Mouse (Mus musculus) heart, postnatal 10 days (tissue): Measurements from ENCODE around the gene Ptprk. TPM values are rescaled to one million over a fixed set of nuclear protein-coding genes. Genes with fewer than 3 reads are reported as not detected.

Experiments
- DNase-seq, 2 experiments: peaks; one replicate each; pipeline ENCODE4 v3.0.0; 2021
- intact Hi-C: fragments of 180-260 bp; cut with DNase I; formaldehyde crosslinking; loops from one replicate; pipeline ENCODE4 v1.15.1; 2025
- total RNA-seq, 2 experiments: library from RNA; stranded (reverse); gene quantifications; 2 replicates each; pipeline ENCODE4 v1.2.3; 2021

Ptprk gene
- total RNA-seq, 2 experiments from 2014 or later, result 45.4 to 50.1 TPM

DNA sequence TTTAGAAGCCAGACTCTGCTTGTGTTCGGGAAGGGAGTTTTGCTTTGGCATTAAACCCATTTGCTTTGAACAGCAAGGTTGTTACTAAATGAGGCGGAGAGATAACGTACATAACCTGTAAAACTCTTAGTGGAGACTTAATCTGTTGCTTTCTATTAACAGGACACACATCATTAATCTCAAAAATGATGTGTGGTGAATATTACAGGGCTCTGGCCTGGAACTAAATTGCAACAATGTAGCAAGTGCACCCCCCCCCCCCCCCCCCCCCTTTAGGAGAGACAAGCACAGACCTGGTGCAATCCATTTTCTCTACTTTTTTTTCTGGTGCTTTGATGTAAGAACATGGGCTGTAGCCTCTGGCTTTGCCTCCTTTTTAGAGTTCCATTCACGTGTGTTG is 195.7 kb downstream of the Ptprk start:
- intact Hi-C loops, result no loop called here

DNA sequence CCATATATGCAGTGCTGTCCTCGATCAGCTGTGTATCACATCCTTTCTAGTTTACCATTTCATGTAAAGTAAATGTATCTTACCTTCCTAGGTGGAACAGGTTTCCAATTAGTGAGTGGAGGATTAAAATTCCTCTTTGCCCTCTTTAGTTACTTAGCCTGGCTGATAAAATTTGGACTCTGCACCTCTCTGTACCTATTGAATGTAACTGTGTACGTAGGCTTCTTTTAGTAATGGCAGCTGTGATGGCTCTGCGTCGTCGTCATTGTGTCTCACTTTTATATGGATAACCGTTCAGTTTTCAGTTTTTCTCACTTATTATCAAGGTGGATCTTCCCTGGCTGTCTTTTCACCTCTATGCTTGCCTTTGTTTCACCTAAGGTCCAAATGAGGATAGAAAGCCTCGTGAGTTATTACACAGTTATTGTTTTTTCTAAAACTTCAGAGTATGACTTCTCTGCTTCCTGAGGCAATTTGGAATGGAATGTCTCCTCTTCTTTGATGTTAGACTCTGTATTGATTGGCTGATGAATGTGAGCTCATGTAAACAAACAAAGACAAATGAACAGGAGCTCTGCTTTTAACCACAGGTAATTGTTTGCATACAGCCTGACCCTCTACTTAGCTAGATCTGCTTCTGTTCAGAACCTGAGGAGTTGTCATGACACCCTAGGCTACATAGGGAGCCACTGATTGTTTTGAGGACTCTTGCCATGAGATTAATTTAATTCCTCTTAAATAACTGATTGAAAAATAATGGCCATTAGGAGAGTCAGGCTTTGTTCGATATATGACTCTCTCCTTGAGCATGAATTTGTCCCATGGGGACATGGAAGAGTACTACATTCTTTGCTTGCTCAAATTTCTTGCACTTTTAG is 197.3 kb downstream of the Ptprk start:
- intact Hi-C loops, result no loop called here
- DNase-seq, result no peak

More for the DNA sequence above, 195.7 kb downstream of the Ptprk start:
- no peak for DNase-seq

DNA sequence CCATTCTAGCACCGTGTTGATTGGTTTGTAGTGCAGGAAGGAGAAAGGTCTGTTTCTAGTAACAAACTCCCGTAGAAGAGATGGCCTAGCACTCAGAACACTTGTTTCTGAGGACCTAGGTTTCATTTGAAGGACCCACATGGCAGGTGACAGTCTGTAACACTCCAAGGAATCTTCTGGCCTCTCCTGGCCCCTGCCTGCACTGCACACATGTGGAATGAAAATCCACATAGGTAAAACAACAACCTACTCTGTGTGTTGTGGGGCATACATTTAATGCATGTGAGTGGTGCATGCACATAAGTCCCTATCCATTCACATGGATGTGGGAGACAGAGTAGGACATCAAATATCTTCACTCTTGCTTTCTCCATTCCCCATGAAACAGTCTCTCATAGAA is 204.1 kb downstream of the Ptprk start:
- intact Hi-C loops, result no loop called here
- no peak for DNase-seq

DNA sequence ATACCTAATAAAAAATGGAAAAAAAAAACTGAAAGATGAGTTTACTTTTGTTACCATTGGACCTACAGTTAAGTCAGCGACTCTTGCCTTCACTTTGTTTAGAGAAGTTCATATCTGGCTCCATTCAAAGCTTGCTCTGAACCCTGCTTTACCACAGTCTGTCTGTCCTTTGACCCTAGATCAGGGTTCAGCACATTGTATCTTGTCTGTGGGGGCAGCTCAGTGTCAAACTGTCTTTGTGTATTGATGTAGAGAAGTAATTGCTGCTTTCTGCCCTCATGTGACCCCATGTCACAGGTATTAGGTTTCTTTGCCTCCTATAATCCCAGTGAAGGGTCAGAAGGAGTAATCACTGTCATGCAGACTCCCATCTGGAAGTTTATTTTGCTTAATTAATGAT is 222.9 kb downstream of the Ptprk start:
- DNase-seq, result no peak
- intact Hi-C loops, result no loop called here

DNA sequence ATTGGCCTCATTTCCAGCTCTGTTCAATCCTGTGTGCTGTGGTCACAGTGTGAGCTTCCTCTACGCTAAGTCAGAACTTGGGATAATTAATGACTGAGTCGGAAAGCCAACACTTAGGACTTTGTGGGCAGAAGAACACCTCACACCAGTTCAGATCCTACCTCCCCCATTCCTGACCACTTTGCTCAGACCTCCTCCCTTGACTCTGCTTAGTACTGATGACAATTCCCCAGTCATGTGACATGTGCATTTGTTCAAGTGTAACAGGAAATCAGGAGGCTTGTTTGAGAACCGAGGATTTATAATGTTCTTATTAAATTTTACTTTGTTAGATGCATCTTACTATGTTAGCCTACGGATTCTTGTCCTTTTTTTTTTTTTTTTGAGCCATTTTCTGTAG is 224.6 kb downstream of the Ptprk start:
- DNase-seq, result no peak
- intact Hi-C loops, result no loop called here

DNA sequence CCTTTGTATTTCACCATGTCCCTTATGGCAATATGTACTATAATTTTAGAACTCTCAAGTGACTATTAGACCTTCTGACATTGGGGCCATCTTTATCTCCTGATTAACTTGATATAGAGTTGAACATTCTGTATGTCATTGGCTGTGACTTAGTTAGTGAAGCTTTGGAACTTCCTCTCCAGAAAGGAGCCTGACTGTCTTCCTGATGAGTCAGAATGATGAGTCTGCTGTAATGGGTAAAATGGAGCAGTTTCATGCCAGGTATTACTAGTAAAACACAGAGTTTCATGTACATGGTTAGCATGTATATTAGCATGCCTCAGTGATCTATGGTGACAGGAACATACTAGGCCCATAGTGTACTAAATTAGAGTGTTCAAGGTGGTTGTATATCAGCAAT is 229.2 kb downstream of the Ptprk start:
- intact Hi-C loops, result no loop called here
- DNase-seq, result no peak

DNA sequence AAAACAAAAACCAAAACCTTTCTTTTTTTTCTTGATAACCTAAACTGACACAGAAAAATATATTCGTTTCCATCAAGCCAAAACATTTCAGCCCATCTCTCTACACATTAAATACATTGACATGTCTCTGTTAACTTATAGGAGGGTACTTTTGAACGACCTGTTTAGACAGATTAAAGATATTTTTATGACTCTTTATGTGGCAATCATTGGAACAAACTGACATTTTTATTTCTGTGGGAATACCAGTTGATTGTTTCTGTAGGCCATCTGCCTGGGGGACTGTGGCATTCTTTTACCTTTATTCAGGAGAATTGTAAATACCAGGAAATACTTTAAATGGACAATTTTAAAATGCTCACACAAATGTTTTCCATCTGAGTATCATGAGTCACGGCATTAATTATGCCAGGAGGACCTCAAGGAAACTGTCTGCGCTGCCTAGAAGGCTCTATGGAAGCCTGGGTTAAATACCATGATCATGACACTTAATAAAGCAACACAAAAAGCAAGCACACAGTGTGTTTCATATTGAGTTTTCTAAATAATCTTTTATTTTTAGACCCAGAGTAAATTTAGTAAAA is 229.8 kb downstream of the Ptprk start:
- intact Hi-C loops, result no loop called here

DNA sequence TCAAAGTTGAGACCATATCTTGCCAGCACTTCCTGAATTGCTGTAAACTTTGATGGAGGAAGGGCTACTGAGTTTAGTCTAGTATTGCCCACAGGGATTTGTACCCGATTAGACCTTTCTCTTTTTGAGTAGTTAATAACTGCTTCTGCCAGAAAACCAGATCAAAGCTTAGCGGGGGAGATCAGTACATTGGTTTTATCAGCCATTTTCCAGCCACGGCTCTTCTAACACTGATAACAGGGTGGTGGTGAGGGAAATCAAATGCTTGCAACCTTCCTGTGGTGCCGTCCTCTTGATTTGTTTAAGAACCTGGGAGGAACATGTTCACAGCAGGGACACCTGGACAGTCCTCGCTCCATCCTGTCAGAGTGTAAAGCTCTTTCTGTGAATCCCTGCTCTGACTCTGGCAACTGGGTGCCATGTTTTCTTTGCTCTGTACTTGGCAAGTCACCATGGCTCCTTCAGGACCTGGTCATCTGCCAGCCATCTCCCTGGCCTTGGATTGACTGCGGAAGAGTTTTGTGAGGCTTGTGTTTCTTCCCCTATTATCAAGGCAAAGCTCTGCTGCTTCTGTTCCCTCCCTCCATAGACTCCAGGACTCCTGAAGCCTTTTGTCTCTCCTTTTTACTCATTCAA is 231.9 kb downstream of the Ptprk start:
- intact Hi-C loops, result no loop called here
- DNase-seq, result peak; percentile 4 to 8

More for the DNA sequence above, 229.8 kb downstream of the Ptprk start:
- no peak for DNase-seq

DNA sequence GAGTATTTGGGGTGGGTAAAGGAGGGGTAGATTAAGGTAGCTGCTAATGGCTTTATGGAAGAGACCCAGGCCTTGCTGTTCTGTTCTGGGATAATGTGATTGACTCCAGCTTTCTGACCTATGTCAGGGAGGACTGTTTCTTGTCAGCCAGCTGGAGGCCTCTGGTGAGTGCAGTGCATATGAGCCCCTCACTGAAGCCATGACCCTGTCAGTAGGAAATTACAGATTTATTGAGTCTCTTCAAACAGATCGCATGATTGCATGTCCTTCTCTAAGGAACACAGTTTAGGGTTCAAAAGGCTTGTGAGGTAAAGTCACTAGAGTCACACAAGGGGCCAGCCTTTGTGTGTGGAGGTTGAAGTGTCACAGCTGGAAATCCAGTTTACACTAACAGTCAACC is 236.7 kb downstream of the Ptprk start:
- intact Hi-C loops, result no loop called here
- DNase-seq, result no peak

DNA sequence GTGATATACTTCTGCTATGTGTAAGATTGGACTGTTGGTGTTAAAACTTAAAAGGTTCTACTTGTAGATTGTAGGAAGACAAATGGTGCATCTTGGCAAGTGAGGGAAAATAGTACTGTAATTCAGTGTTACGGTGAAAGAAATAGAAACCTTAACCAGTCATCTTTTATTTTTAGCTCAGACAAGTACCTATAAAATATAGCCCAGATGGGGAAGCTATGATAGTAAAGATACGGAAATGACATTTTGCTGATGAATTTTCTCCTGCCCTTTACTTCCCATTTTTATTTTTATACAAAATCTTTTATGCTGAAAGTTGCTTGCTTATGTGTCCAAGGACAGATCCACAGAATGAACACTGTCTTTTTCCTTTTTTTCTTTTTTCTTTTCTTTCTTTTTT is 248.4 kb downstream of the Ptprk start:
- DNase-seq, result no peak
- intact Hi-C loops, result no loop called here

DNA sequence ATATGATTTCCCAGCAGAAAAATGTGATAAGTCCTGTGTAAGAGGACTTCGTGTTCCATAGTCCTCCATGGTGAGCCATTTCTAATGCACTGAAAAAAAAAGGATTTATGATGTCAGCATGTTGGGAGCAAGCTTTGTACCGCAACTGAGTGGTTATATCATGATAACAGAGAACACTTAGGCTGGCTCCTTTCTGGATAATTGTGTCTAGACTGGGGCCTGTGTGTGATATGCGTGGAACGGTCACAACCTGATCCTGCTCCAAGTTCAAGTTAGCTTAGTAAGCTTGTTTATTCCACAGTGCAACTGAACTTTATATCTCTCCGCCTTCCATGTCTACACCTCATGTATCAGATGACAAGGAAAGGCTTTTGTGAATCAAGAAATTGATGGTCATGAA is 260.6 kb downstream of the Ptprk start:
- DNase-seq, result no peak
- intact Hi-C loops, result no loop called here

DNA sequence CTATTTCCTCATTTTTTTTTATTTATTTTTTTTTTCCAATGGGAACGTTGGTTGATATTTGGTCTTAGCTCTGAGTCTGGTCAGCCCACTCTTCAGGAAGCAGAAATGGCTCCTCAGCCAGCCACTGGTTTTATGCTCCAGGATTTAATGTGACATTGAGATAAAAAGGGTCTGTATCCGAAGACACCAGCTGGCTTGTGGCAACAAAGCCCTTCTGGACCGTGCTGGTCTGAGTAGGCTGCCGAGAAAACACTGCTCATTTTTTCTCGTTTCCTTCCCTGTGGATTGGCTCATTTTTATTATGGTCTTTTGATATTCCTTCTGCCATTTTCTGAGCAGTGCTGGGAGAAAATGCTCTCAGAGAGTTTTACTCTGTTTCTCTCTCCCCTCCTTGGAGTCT is 263.9 kb downstream of the Ptprk start:
- intact Hi-C loops, result no loop called here
- DNase-seq, result no peak

DNA sequence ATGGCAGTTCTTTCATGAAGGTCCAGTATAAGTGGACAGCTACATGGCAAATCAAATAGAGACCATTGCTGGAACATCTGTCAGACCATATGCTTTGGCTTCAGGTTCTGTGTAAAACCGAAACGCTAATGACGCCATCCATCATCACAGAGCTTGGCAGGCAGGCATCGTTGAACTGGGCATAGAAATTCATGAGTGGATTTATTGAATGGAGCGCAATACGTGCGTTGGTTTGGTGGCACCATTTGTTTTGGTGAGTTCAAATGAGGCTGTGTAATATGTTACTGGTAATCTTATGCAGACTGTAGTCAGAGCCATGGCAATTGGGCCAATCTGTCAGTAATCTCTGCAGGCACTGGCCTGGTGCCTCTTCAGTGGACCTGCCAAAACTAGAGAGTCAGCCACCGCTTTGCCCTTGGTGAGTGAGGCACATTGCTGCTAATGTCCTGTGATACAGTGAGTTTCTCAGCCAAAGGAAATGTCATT is 270.6 kb downstream of the Ptprk start:
- intact Hi-C loops, result no loop called here
- peak; percentile 63 to 72 for DNase-seq

DNA sequence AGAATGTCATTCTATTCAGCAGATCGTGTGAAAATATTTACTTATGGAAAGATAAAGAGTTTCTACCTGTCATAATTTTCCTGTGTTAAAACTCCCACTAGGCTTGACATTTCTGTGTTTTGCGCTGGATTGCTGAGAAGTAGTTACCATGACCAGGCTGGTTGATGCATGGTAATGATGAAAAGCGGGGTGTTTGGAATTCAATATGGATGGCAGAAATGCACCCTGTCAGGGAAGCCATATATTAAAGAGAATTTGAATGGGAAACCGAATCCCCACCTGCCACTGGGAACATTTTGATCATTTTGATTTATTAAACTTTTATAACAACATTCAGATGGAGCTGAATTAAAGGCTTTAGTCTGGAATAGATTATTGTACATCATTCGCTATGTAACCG is 290.7 kb downstream of the Ptprk start:
- DNase-seq, result no peak
- intact Hi-C loops, result no loop called here

DNA sequence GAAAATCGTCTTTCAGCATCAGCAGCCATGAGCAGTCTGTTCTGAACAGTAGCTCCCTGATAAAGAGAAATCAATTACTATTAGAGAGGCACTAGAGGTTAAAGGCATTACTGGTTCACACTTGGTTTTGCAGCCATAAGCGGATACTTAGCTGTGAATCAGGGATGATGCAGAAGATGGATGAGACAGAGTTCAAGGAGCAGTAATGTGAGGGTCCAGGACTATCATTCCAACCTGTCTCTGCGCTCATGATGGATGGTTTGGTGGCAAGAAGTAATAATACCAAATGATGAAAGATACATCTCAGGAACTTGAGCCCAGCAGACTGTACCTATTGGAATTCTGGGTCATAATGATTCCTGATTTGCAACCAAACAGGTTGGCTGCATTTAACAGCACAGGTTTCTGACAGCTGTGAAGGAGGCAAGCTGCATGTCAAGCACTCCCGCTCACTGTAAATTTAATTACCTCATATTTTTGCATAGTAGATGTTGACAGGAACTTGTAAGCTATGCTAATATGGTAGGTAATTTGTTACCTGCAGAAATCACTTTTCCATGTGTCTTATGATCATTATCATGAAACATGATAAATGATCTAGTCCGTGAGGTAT is 291.6 kb downstream of the Ptprk start:
- no peak for DNase-seq
- intact Hi-C loops, result no loop called here

DNA sequence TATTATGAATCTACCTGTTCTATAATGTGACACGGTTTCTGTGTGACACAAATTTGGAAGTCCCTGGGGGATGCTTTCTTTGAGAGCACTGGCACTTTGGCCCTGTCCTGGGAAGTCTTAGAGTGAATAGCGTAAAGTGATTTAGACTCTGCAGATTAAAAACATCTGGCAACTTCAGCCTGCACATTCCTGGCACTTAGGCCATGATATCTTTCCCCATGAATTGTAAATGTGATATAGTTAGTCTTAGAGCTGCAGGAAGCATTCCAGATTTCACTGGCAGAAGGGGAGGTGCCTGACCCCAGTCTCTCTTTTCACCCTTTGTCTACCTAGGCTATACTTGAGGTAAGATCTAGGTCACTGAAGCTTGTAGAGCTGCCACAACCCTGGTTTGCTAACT is 295.2 kb downstream of the Ptprk start:
- DNase-seq, result no peak
- intact Hi-C loops, result no loop called here

DNA sequence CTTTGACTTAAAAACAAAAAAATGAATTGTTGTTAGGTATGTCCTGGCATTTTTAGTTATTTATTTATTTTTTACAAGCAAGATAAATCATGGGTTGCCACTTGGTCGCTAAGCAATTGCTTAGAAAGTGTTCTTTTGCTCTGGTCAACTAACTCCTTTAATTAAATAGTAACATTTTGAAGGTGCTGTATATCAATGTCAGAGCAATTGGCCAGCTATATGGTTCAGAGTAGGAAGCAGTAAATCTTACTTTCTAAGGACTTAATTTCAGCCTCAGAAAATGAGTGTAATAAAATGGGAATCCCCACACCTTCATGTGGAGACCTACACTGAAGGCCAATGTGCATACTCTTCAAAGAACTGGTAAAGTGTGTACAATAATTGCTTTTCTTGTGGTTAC is 300.3 kb downstream of the Ptprk start:
- DNase-seq, result no peak
- intact Hi-C loops, result no loop called here

DNA sequence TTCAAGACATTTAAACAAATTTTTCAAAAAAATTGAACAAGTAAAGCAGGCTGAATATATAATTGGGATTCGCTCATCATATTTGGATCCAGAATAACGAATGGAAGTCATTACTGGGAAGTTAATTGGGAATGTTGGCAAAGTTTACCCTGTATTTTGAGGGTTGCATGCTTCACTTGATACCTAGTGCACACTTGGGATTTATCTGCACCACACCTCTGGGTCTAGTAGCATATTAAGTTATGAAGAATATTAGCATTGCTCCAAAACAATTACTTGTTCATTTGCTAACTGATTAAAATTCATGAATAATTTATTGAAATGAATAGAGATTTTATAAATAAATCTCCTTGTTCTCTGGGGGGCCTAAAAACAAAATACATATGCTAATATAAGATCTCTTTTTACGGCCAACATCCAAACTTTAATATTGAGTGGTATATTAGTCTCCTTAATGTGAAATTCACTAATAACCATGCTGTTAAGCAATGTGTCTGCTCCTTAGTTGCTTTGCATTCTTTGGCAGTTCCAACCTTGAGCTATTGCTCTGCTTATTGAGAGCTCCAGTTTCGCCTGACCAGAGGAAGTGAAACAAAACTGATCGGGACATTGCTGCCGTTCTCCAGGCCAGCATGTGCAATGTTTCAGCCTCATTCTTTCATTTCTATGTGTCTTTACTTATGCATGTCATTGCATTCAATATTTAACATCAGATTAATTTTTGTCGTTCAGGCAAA is 305.3 kb downstream of the Ptprk start:
- no peak for DNase-seq
- intact Hi-C loops, result no loop called here

DNA sequence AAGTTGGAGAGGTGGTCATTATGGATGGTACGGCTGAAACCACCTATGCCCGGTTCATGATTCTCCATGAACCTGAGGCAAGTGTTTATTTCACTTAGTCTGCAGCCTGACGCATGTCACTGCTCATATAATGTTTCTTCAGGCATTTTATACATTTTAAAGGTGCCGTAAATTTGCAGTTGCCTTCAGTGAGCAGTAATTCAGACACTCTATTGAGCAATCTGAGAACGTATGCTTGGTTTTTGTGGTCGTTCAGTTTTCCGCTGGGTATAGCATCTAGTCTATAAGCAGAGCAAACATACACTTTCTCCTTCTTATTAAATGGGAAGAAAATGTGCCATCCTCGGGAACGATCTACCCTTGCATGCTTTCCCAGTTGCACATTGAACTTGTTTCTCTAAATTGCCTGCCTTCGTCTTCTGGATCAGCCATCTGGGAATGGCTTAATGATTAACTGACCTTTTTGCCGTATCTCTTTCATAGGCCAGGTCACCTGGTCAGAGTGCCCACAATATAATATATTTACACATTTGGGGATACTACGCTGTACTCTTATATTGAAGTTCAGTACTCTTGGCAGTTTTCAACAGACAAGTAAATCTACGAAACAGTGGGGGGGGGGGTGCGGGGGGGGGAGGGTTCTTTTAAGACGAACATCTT is 313.1 kb downstream of the Ptprk start:
- DNase-seq, result no peak

DNA sequence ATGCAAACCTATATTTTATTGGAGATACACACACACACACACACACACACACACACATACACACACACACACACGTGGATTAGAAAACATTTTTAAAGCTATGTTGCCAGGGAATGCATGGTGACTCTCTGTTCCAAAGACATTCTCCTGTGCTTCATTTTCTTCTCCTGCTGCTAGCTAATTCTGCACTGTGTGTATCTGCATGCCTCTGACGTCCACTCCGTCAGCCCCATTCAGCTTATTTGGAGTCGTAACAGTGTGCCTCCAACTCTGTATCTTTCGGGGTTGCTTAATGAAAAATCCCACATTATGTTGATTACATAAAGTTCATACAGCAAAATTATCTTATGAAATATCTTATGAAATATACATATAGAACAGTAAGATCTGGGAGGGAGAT is 316.5 kb downstream of the Ptprk start:
- intact Hi-C loops, result no loop called here

More for the DNA sequence above, 313.1 kb downstream of the Ptprk start:
- intact Hi-C loops, result no loop called here

More for the DNA sequence above, 316.5 kb downstream of the Ptprk start:
- DNase-seq, result no peak
